Mouse (Mus musculus) CH12.LX (cell line): ENCODE measurements around the gene Dmrtc2. TPM values are rescaled to one million over a fixed set of nuclear protein-coding genes. Genes with fewer than 3 reads are reported as not detected.

ENCODE experiments used
- DNase-seq: peaks from one replicate; pipeline ENCODE4 v3.0.0-alpha.2; 2013; ENCODE audit errors: extremely low read depth
- H3K27ac ChIP-seq: 2 replicates; pipeline ENCODE4 v1.5.1; 2012; ENCODE audit warnings: low read depth, mild to moderate bottlenecking, control low read depth, moderate library complexity; ENCODE audit not compliant: insufficient read depth
- H3K27me3 ChIP-seq: replicated peaks from 2 replicates; pipeline ENCODE3; 2012; ENCODE audit warnings: inconsistent platforms
- H3K36me3 ChIP-seq, 2 experiments: replicated peaks in 1 of 2; 2 replicates each; pipeline versions ENCODE3 to v1.6.1; 2012; ENCODE audit warnings: inconsistent platforms in 1 of 2, low read length in 1 of 2, mild to moderate bottlenecking in 1 of 2, mixed read lengths in 1 of 2, moderate library complexity in 1 of 2; ENCODE audit not compliant: control insufficient read depth in 1 of 2, insufficient read depth in 1 of 2
- H3K4me1 ChIP-seq, 2 experiments: 2 replicates each; pipeline ENCODE4 v1.6.1; 2012; ENCODE audit warnings: inconsistent platforms in 1 of 2, moderate library complexity in 1 of 2; ENCODE audit not compliant: insufficient read depth in 2 of 2, control insufficient read depth in 1 of 2
- H3K4me2 ChIP-seq: 2 replicates; pipeline ENCODE4 v1.6.1; 2012; ENCODE audit warnings: low read depth, mild to moderate bottlenecking, control low read depth; ENCODE audit not compliant: poor library complexity, insufficient read depth, severe bottlenecking
- H3K4me3 ChIP-seq, 3 experiments: fragments of 150-350 bp in 1 of 3; sonication (generic) in 1 of 3; replicated peaks in 1 of 3; 2 replicates each; pipeline versions ENCODE3 to v1.5.1; 2011 to 2012; ENCODE audit warnings: low read depth in 2 of 3, low read length in 2 of 3, mild to moderate bottlenecking in 2 of 3, moderate library complexity in 2 of 3, control low read depth in 1 of 3, improper control_type of control experiment in 1 of 3, inconsistent platforms in 1 of 3, mixed read lengths in 1 of 3; ENCODE audit not compliant: poor library complexity in 1 of 3
- H3K79me2 ChIP-seq: replicated peaks from 2 replicates; pipeline ENCODE4 v1.6.1; 2012; ENCODE audit warnings: mild to moderate bottlenecking, moderate library complexity; ENCODE audit not compliant: control insufficient read depth, poor library complexity, insufficient read depth, severe bottlenecking; ENCODE audit errors: extremely low read depth
- H3K9ac ChIP-seq: 2 replicates; pipeline ENCODE4 v1.6.1; 2012; ENCODE audit warnings: low read depth, mild to moderate bottlenecking, control low read depth, moderate library complexity; ENCODE audit not compliant: insufficient read depth
- H3K9me3 ChIP-seq: replicated peaks from 2 replicates; pipeline ENCODE3; 2012; ENCODE audit warnings: low read length, inconsistent platforms, mixed read lengths
- BHLHE40 ChIP-seq: IDR thresholded peaks from 2 replicates; pipeline ENCODE4 v1.6.1; 2011; ENCODE audit warnings: mild to moderate bottlenecking, low read depth, low read length, improper control_type of control experiment
- CHD1 ChIP-seq: IDR thresholded peaks from 2 replicates; pipeline ENCODE4 v1.6.1; 2012; ENCODE audit warnings: low read depth, low read length, improper control_type of control experiment, inconsistent platforms
- CHD2 ChIP-seq: IDR thresholded peaks from 2 replicates; pipeline ENCODE4 v1.6.1; 2011; ENCODE audit warnings: low read length, improper control_type of control experiment
- CTCF ChIP-seq, 2 experiments: IDR thresholded peaks in 1 of 2; conservative IDR thresholded peaks in 1 of 2; 2 replicates each; pipeline ENCODE4 v1.5.1; 2011 to 2012; ENCODE audit warnings: low read depth in 2 of 2, low read length in 2 of 2, improper control_type of control experiment in 1 of 2, inconsistent platforms in 1 of 2, mild to moderate bottlenecking in 1 of 2, moderate library complexity in 1 of 2
- E2F4 ChIP-seq: IDR thresholded peaks from 2 replicates; pipeline ENCODE4 v1.6.1; 2011; ENCODE audit warnings: low read depth, low read length, improper control_type of control experiment; ENCODE audit not compliant: insufficient replicate concordance
- ELF1 ChIP-seq: IDR thresholded peaks from 2 replicates; pipeline ENCODE4 v1.6.1; 2014; ENCODE audit warnings: low read depth, mild to moderate bottlenecking, inconsistent platforms, low read length, improper control_type of control experiment
- EP300 ChIP-seq: IDR thresholded peaks from 2 replicates; pipeline ENCODE4 v1.6.1; 2011; ENCODE audit warnings: low read length, improper control_type of control experiment
- GABPA ChIP-seq: IDR thresholded peaks from 2 replicates; pipeline ENCODE4 v1.6.1; 2012; ENCODE audit warnings: low read depth, low read length, improper control_type of control experiment, inconsistent platforms; ENCODE audit not compliant: insufficient replicate concordance
- IRF4 ChIP-seq: IDR thresholded peaks from 2 replicates; pipeline ENCODE4 v1.6.1; 2014; ENCODE audit warnings: low read depth, mild to moderate bottlenecking, inconsistent platforms, low read length, improper control_type of control experiment
- JUND ChIP-seq: conservative IDR thresholded peaks from 2 replicates; pipeline ENCODE4 v1.6.1; 2011; ENCODE audit warnings: low read depth, low read length, improper control_type of control experiment
- MAFK ChIP-seq: IDR thresholded peaks from 2 replicates; pipeline ENCODE4 v1.6.1; 2011; ENCODE audit warnings: low read length, improper control_type of control experiment; ENCODE audit not compliant: insufficient replicate concordance
- MAX ChIP-seq: IDR thresholded peaks from 2 replicates; pipeline ENCODE4 v1.6.1; 2011; ENCODE audit warnings: low read length, improper control_type of control experiment
- MAZ ChIP-seq: IDR thresholded peaks from 2 replicates; pipeline ENCODE4 v1.6.1; 2012; ENCODE audit warnings: low read depth, mild to moderate bottlenecking, inconsistent platforms, low read length, improper control_type of control experiment, moderate library complexity
- MEF2A ChIP-seq: IDR thresholded peaks from 2 replicates; pipeline ENCODE4 v1.6.1; 2014; ENCODE audit warnings: low read depth, mild to moderate bottlenecking, inconsistent platforms, low read length, improper control_type of control experiment, borderline replicate concordance
- MXI1 ChIP-seq: IDR thresholded peaks from 2 replicates; pipeline ENCODE4 v1.6.1; 2011; ENCODE audit warnings: mild to moderate bottlenecking, low read depth, low read length, improper control_type of control experiment
- MYC ChIP-seq: IDR thresholded peaks from 2 replicates; pipeline ENCODE4 v1.6.1; 2011; ENCODE audit warnings: low read depth, mild to moderate bottlenecking, improper control_type of control experiment, low read length
- NRF1 ChIP-seq: IDR thresholded peaks from 2 replicates; pipeline ENCODE4 v1.6.1; 2014; ENCODE audit warnings: low read depth, mild to moderate bottlenecking, inconsistent platforms, low read length, improper control_type of control experiment, moderate library complexity
- PAX5 ChIP-seq: IDR thresholded peaks from 2 replicates; pipeline ENCODE4 v1.6.1; 2012; ENCODE audit warnings: low read length, inconsistent platforms, mixed read lengths
- POLR2A ChIP-seq: IDR thresholded peaks from 2 replicates; pipeline ENCODE4 v1.6.1; 2011; ENCODE audit warnings: low read depth, mild to moderate bottlenecking, improper control_type of control experiment, low read length
- POLR2AphosphoS2 ChIP-seq: IDR thresholded peaks from 2 replicates; pipeline ENCODE4 v1.6.1; 2011; ENCODE audit warnings: low read depth, low read length, improper control_type of control experiment
- RAD21 ChIP-seq: IDR thresholded peaks from 2 replicates; pipeline ENCODE4 v1.6.1; 2011; ENCODE audit warnings: low read depth, mild to moderate bottlenecking, low read length, improper control_type of control experiment, moderate library complexity
- SIN3A ChIP-seq: IDR thresholded peaks from 2 replicates; pipeline ENCODE4 v1.6.1; 2012; ENCODE audit warnings: low read length, improper control_type of control experiment, inconsistent platforms
- SMC3 ChIP-seq: IDR thresholded peaks from 2 replicates; pipeline ENCODE4 v1.6.1; 2011; ENCODE audit warnings: low read depth, low read length, improper control_type of control experiment
- TBP ChIP-seq: conservative IDR thresholded peaks from 2 replicates; pipeline ENCODE4 v1.6.1; 2011; ENCODE audit warnings: low read depth, low read length, improper control_type of control experiment
- UBTF ChIP-seq: IDR thresholded peaks from 2 replicates; pipeline ENCODE4 v1.6.1; 2012; ENCODE audit warnings: low read depth, mild to moderate bottlenecking, inconsistent platforms, low read length, improper control_type of control experiment, moderate library complexity
- USF1 ChIP-seq: IDR thresholded peaks from 2 replicates; pipeline ENCODE4 v1.6.1; 2014; ENCODE audit warnings: low read depth, mild to moderate bottlenecking, inconsistent platforms, low read length, improper control_type of control experiment
- USF2 ChIP-seq: conservative IDR thresholded peaks from 2 replicates; pipeline ENCODE4 v1.6.1; 2011; ENCODE audit warnings: low read depth, low read length, improper control_type of control experiment
- ZC3H11A ChIP-seq: IDR thresholded peaks from 2 replicates; pipeline ENCODE4 v1.6.1; 2012; ENCODE audit warnings: low read depth, mild to moderate bottlenecking, inconsistent platforms, low read length, improper control_type of control experiment
- ZKSCAN1 ChIP-seq: IDR thresholded peaks from 2 replicates; pipeline ENCODE4 v1.6.1; 2012; ENCODE audit warnings: low read depth, inconsistent platforms, low read length, improper control_type of control experiment, borderline replicate concordance
- ZMIZ1 ChIP-seq: IDR thresholded peaks from 2 replicates; pipeline ENCODE4 v1.6.1; 2012; ENCODE audit warnings: low read depth, mild to moderate bottlenecking, inconsistent platforms, low read length, improper control_type of control experiment
- ZNF384 ChIP-seq: IDR thresholded peaks from 2 replicates; pipeline ENCODE4 v1.6.1; 2012; ENCODE audit warnings: low read depth, low read length, improper control_type of control experiment, inconsistent platforms
- dilution Hi-C: fragments of 300-500 bp; cut with MboI; formaldehyde crosslinking; loops from 2 replicates; pipeline ENCODE4 v1.14.3; 2020; ENCODE audit warnings: low sequenced_read_pairs; ENCODE audit not compliant: extremely low pct_unique_long_range_greater_than_20kb, extremely low pct_ligation_motif_present
- in situ Hi-C: fragments of 300-500 bp; cut with MboI; formaldehyde crosslinking; loops from 3 replicates; pipeline ENCODE4 v1.14.3; 2019; ENCODE audit warnings: low sequenced_read_pairs, low pct_ligation_motif_present, low pct_unique_long_range_greater_than_20kb, mixed read lengths
- polyA plus RNA-seq: library from polyadenylated mRNA; unstranded; fragments of >175 nt; gene quantifications from 2 replicates; pipeline ENCODE4 v1.2.1, GENCODE M21; 2012; ENCODE audit warnings: low read depth; ENCODE audit not compliant: insufficient read length
- total RNA-seq, 2 experiments: library from RNA; depleted of rRNA; stranded (reverse); fragments of 300-350 nt in 1 of 2; fragments of >200 nt in 1 of 2; gene quantifications; 2 replicates each; pipeline ENCODE4 v1.2.3; 2012 to 2014

Gene Dmrtc2
- total and polyA plus RNA-seq, 3 experiments: not detected

- dilution Hi-C loops: no loop called here
- in situ Hi-C loops: loop anchor here (10.0 kb wide), 1 partner anchor 53 kb away; the partner anchor contains the start of gene Arhgef1
- H3K4me1 ChIP-seq: peaks cover 25 to 54% of the 10 kb centered on the region in 2 experiments
Measured at GRCm38 (mm10) chr7:24851596-24852325, 18.1 kb upstream of the Dmrtc2 start.

DNA sequence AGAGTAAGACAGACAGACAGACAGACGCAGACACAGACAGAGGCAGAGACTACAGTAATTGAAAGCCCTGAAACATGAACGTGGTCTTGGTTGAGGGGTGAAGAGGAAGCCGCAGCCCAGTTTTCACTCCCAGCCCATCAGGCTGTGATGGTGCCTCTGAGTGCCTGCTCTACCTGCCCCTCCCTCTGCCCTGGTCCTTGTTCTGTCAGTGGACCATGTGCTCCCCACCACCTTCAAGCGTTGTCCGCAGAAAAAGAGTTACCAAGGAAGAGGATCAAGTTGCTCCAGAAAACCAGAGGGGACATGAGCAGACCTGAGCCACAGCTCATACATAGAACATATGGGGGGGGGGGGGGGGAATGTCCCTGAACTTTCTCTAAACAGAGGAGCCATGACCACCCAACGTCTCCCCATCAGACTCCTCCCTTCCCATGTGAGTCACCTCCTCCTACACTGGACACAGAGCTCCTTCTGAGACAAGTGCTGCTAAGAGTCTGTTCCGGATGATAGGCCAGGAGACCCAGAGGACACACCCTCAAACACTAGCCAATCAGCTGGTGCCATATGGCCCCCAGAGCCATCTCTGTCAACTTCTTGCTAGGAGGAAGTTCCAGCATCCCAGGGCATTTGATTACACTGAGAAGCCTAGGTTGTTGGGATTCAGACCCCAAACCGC is 17.2 kb upstream of the Dmrtc2 start:
- in situ Hi-C loops (loop anchor here (10.0 kb wide), 1 partner anchor 52 kb away; the partner anchor contains the start of gene Arhgef1), dilution Hi-C loops (no loop called here)
- Histone ChIP-seq H3K4me1 (peaks cover 18 to 46% of the 10 kb centered on the region in 2 experiments; a peak in 3 of 4 replicates), H3K27me3 (no peaks in the 10 kb centered on the region), H3K79me2 (no peaks in the 10 kb centered on the region), H3K9ac (peak overlapping the region; percentile 87), H3K36me3 (no peaks in the 10 kb centered on the region), H3K4me2 (peak overlapping the region; percentile 62), H3K27ac (peak overlapping the region; percentile 70), H3K4me3 (peak overlapping the region; percentile 42 to 64 (median 50)), H3K9me3 (no peaks in the 10 kb centered on the region)
- peak; percentile 96 for DNase-seq
- TF ChIP-seq JUND (no peak), MEF2A (no peak), UBTF (no peak), MAX (peak; percentile 79), CHD1 (no peak), ZNF384 (no peak), EP300 (no peak), ELF1 (peak; percentile 60), USF2 (no peak), MAZ (no peak), SMC3 (no peak), SIN3A (peak; percentile 30), ZKSCAN1 (no peak), POLR2A (peak; percentile 90), NRF1 (no peak), MAFK (no peak), RAD21 (no peak), TBP (peak; percentile 93), CHD2 (no peak), GABPA (no peak), POLR2AphosphoS2 (peak; percentile 52; the same call in 1 of the 2 replicates), USF1 (no peak), MXI1 (peak; percentile 89)

More at GRCm38 (mm10) chr7:24851596-24852325, 18.1 kb upstream of the Dmrtc2 start:
- no peaks in the 10 kb centered on the region for H3K36me3 ChIP-seq
- peak overlapping the region; percentile 42 to 64 (median 50) for H3K4me3 ChIP-seq
- DNase-seq: peak; percentile 53
- H3K79me2 ChIP-seq: no peaks in the 10 kb centered on the region
- no peaks in the 10 kb centered on the region for H3K27me3 ChIP-seq
- no peak for TF ChIP-seq RAD21
- TF ChIP-seq SMC3: no peak
- TF ChIP-seq MXI1: 0 out of 2 replicates have a peak, but pooled peaks have one; percentile 14
- no peak for TF ChIP-seq MEF2A
- TF ChIP-seq BHLHE40: no peak
- no peak for TF ChIP-seq CHD1
- no peak for TF ChIP-seq IRF4
- no peak for TF ChIP-seq MAFK
- no peak for TF ChIP-seq ZC3H11A
- TF ChIP-seq MYC: peak; percentile 40; the same call in 1 of the 2 replicates
- TF ChIP-seq CHD2: no peak
- no peak for TF ChIP-seq ZNF384
- TF ChIP-seq MAZ: no peak
- peak in 1 of 2 experiments; percentile 35; a peak in 1 of 4 replicates for TF ChIP-seq CTCF (conservative IDR thresholded peaks at IDR 0.05 in 1 of 2, IDR thresholded peaks at IDR 0.05 in 1 of 2; ENCODE audit: low read depth in 2 of 2, low read length in 2 of 2)
- TF ChIP-seq PAX5: no peak
- TF ChIP-seq SIN3A: 0 out of 2 replicates have a peak, but pooled peaks have one; percentile 19
- TF ChIP-seq ZMIZ1: no peak
- TF ChIP-seq E2F4: no peak
- no peak for TF ChIP-seq JUND
- TF ChIP-seq UBTF: no peak
- peak overlapping the region; percentile 87 for H3K9ac ChIP-seq
- peak overlapping the region; percentile 62 for H3K4me2 ChIP-seq
- no peaks in the 10 kb centered on the region for H3K9me3 ChIP-seq
- H3K27ac ChIP-seq: peak overlapping the region; percentile 70
